Mouse (Mus musculus) midbrain, postnatal 0 days (tissue): Measurements from ENCODE around the gene 1700057G04Rik. TPM values are rescaled to one million over a fixed set of nuclear protein-coding genes. Genes with fewer than 3 reads are reported as not detected.
"Not testable (repeated sequence)": the region's sequence is repeated elsewhere in the genome, so short reads cannot be mapped to it uniquely, and the experiment has no call there.

Source experiments
- ATAC-seq: fragments of 200-750 bp; cut with Nextera tagmentation; 2 replicates; pipeline ENCODE4 v1.8.0; 2017; ENCODE audit warnings: moderate number of reproducible peaks, mild to moderate bottlenecking, moderate TSS enrichment, moderate library complexity; ENCODE audit not compliant: low FRiP score
- DNase-seq: peaks from one replicate; pipeline ENCODE4 v3.0.0-alpha.2; 2015; ENCODE audit warnings: low spot score
- H3K27ac ChIP-seq: fragments of 300-500 bp; sonication (generic); 2 replicates; pipeline ENCODE4 v1.5.1; 2014; ENCODE audit warnings: low read depth, mild to moderate bottlenecking, low read length, mixed read lengths
- H3K27me3 ChIP-seq: fragments of 300-500 bp; sonication (generic); 2 replicates; pipeline ENCODE4 v1.6.1; 2014; ENCODE audit warnings: low read length, control low read depth, mixed read lengths; ENCODE audit not compliant: insufficient read depth
- H3K36me3 ChIP-seq: fragments of 300-500 bp; sonication (generic); 2 replicates; pipeline ENCODE4 v1.6.1; 2014; ENCODE audit warnings: low read length, control low read depth, mixed read lengths; ENCODE audit not compliant: insufficient read depth
- H3K4me1 ChIP-seq: fragments of 300-500 bp; sonication (generic); 2 replicates; pipeline ENCODE4 v1.6.1; 2014; ENCODE audit warnings: mild to moderate bottlenecking, control low read depth, antibody characterized with exemption, low read length, mixed read lengths; ENCODE audit not compliant: insufficient read depth
- H3K4me2 ChIP-seq: fragments of 300-500 bp; sonication (generic); 2 replicates; pipeline ENCODE4 v1.6.1; 2014; ENCODE audit warnings: low read depth, mild to moderate bottlenecking, low read length, mixed read lengths; ENCODE audit not compliant: poor library complexity, severe bottlenecking
- H3K4me3 ChIP-seq: fragments of 300-500 bp; sonication (generic); 2 replicates; pipeline ENCODE4 v1.5.1; 2014; ENCODE audit warnings: low read depth, mild to moderate bottlenecking, low read length, moderate library complexity
- H3K9ac ChIP-seq: fragments of 300-500 bp; sonication (generic); replicated peaks from 2 replicates; pipeline ENCODE4 v1.6.1; 2014; ENCODE audit warnings: mild to moderate bottlenecking, low read length, moderate library complexity, mixed read lengths; ENCODE audit not compliant: poor library complexity, severe bottlenecking
- H3K9me3 ChIP-seq: fragments of 300-500 bp; sonication (generic); 2 replicates; pipeline ENCODE4 v1.6.1; 2016; ENCODE audit warnings: low read length, control low read depth
- CTCF ChIP-seq: IDR thresholded peaks from 2 replicates; pipeline ENCODE4 v1.5.1; 2016; ENCODE audit warnings: antibody characterized with exemption, mild to moderate bottlenecking
- WGBS: fragments of 180-500 bp; shearing (Covaris S2); extraction: QIAGEN DNeasy Blood & Tissue Kit; methylation state at CpG from one replicate; pipeline ENCODE4 v1.1.7; 2014; 5-methylcytosine and 5-hydroxymethylcytosine counted together
- polyA plus RNA-seq: library from polyadenylated mRNA; unstranded; fragments of >200 nt; fragmentation: Nextera tagmentation; extraction: Ambion mirVana; gene quantifications from 2 replicates; pipeline ENCODE4 v1.2.1, GENCODE M21; 2015
- total RNA-seq: library from RNA; depleted of rRNA; stranded (reverse); fragments of >200 nt; gene quantifications from 2 replicates; pipeline ENCODE4 v1.2.3, GENCODE M21; 2014

1700057G04Rik gene
- total and polyA plus RNA-seq, 2 experiments from 2014 or later: not detected

DNA sequence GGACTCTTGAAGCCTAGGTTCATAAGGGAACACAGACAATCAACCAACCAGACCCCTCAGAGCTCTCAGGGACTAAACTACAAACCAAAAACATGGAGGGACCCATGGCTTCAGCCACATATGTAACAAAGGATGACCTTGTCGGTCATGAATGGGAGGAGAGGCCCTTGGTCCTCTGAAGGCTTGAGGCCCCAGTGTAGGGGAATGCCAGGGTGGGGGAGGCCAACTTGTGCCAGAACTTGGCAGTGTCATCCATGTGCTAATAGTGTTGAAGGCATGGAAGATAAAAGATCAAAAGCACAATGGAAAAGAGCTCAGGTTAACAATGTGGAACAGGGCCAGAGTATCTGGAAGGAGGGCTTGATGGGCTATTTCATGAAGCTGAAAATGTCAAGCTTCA lies 10.9 kb upstream of the 1700057G04Rik start:
- Histone ChIP-seq H3K4me2 (no peak overlapping the region), H3K36me3 (no peaks in the 10 kb centered on the region), H3K27ac (no peak overlapping the region), H3K27me3 (no peaks in the 10 kb centered on the region), H3K9me3 (no peaks in the 10 kb centered on the region), H3K4me1 (no peaks in the 10 kb centered on the region), H3K4me3 (no peak overlapping the region), H3K9ac (no peak overlapping the region)
- DNase-seq: no peak
- no peak for ATAC-seq
- TF ChIP-seq CTCF: no peak
- 74% methylated on average over 1 of the region's 1 CpGs for WGBS

- no peaks in the 10 kb centered on the region for H3K9me3 ChIP-seq
- no peak overlapping the region for H3K27ac ChIP-seq
- WGBS: 73% methylated on average over 3 of the region's 3 CpGs
- ATAC-seq (no peak), DNase-seq (no peak)
- TF ChIP-seq CTCF: no peak
- no peaks in the 10 kb centered on the region for H3K36me3 ChIP-seq
- no peaks in the 10 kb centered on the region for H3K27me3 ChIP-seq
- no peaks in the 10 kb centered on the region for H3K4me1 ChIP-seq
- H3K4me3 ChIP-seq: no peak overlapping the region
- H3K9ac ChIP-seq: no peak overlapping the region
- no peak overlapping the region for H3K4me2 ChIP-seq
Observed at GRCm38 (mm10) chr9:92301213-92301612, 8.0 kb upstream of the 1700057G04Rik start.

GRCm38 (mm10) chr9:92305075-92305474 lies 4.1 kb upstream of the 1700057G04Rik start:
- no peaks in the 10 kb centered on the region for H3K4me1 ChIP-seq
- 82% methylated on average over 8 of the region's 8 CpGs for WGBS
- no peak for TF ChIP-seq CTCF
- no peaks in the 10 kb centered on the region for H3K9me3 ChIP-seq
- H3K9ac ChIP-seq: no peak overlapping the region
- H3K4me3 ChIP-seq: no peak overlapping the region
- no peak overlapping the region for H3K4me2 ChIP-seq
- H3K27me3 ChIP-seq: no peaks in the 10 kb centered on the region
- H3K36me3 ChIP-seq: no peaks in the 10 kb centered on the region
- DNase-seq (no peak), ATAC-seq (no peak)
- H3K27ac ChIP-seq: no peak overlapping the region

DNA sequence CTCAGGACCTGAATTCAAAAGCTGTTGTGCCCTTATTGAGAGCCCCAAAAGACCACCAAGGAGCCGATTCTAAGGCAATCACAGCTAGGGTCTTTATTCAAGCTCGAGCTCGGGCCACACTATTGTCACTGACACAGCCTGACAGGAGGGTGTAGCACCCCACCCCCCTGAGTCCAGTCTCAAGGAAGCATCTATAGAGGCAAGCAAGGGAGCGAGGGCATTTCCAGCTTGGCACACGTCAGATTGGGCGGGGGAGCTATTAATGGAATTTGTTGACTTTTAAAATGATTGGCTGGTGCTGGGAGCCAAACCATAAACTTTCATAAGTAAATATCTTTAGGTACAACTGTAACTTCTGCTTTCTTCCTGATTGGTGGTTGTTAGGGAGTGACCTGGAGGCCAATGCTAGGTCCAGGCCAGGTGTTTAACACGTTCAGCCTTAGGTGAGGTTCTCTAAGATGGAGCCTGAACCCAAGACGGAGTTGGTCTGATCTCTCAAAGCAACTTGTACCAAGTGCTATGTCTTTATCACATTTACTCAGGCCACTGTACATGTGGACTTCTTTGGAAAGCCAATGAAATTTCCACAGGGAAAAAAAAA lies 3.5 kb upstream of the 1700057G04Rik start:
- WGBS: 76% methylated on average over 8 of the region's 8 CpGs
- no peak for ATAC-seq
- H3K27ac ChIP-seq: no peak overlapping the region

GRCm38 (mm10) chr9:92316791-92317190 lies 7.6 kb downstream of the 1700057G04Rik start:
- no peak for TF ChIP-seq CTCF

More for the DNA sequence above, 3.5 kb upstream of the 1700057G04Rik start:
- H3K4me3 ChIP-seq: no peak overlapping the region
- no peaks in the 10 kb centered on the region for H3K36me3 ChIP-seq
- no peaks in the 10 kb centered on the region for H3K9me3 ChIP-seq
- no peak overlapping the region for H3K4me2 ChIP-seq
- H3K27me3 ChIP-seq: no peaks in the 10 kb centered on the region
- DNase-seq: no peak
- H3K9ac ChIP-seq: no peak overlapping the region
- H3K4me1 ChIP-seq: no peaks in the 10 kb centered on the region
- no peak for TF ChIP-seq CTCF

DNA sequence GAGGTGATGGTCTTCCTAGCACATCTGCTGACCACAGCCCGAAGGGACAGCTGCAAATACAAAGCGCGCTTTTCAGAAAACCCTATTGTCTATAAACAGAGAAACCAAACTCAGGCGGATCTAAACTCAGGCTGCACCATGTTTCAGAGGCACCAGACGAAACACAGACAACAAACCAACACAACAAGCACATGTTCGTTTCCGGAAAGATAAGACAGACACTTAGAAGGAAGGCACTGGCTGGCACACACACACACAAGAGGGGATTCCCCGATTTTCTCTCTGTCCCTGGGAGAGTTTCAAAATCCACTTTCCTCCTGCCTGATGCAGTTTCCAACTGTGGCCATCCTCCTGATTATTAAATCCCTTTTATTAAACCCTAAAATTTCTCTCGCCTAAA lies 16.8 kb downstream of the 1700057G04Rik start:
- H3K9ac ChIP-seq, H3K9me3 ChIP-seq, H3K27me3 ChIP-seq, H3K4me1 ChIP-seq, H3K4me3 ChIP-seq, H3K27ac ChIP-seq, ATAC-seq, H3K4me2 ChIP-seq, H3K36me3 ChIP-seq, DNase-seq: not testable (repeated sequence)
- 74% methylated on average over 9 of the region's 9 CpGs for WGBS

More at GRCm38 (mm10) chr9:92316791-92317190, 7.6 kb downstream of the 1700057G04Rik start:
- H3K4me2 ChIP-seq: no peak overlapping the region
- no peak for ATAC-seq
- H3K9ac ChIP-seq: no peak overlapping the region
- H3K4me3 ChIP-seq: no peak overlapping the region
- WGBS: 91% methylated on average over 3 of the region's 3 CpGs
- no peaks in the 10 kb centered on the region for H3K9me3 ChIP-seq
- DNase-seq: no peak
- no peaks in the 10 kb centered on the region for H3K27me3 ChIP-seq
- H3K27ac ChIP-seq: no peak overlapping the region
- no peaks in the 10 kb centered on the region for H3K4me1 ChIP-seq
- no peaks in the 10 kb centered on the region for H3K36me3 ChIP-seq
